Mouse (Mus musculus) cerebellum, adult 2 months (tissue): Measurements from ENCODE around the gene Ufc1. TPM values are rescaled to one million over a fixed set of nuclear protein-coding genes. Genes with fewer than 3 reads are reported as not detected.
"Not testable (repeated sequence)": the region's sequence is repeated elsewhere in the genome, so short reads cannot be mapped to it uniquely, and the experiment has no call there.

Experiments used
- DNase-seq, 2 experiments: peaks; one replicate each; pipeline ENCODE4 v3.0.0; 2021
- H3K27ac ChIP-seq: fragments of 200-500 bp; 2 replicates; pipeline ENCODE4 v1.5.1; 2012; ENCODE audit warnings: low read length, control low read depth, inconsistent platforms; ENCODE audit not compliant: insufficient read depth
- H3K27me3 ChIP-seq: fragments of 200-500 bp; 2 replicates; pipeline ENCODE4 v1.6.1; 2012; ENCODE audit warnings: inconsistent platforms, mild to moderate bottlenecking, low read length, moderate library complexity; ENCODE audit not compliant: control insufficient read depth, insufficient read depth
- H3K4me1 ChIP-seq: fragments of 200-500 bp; 2 replicates; pipeline ENCODE4 v1.6.1; 2011; ENCODE audit warnings: low read length; ENCODE audit not compliant: control insufficient read depth, insufficient read depth
- H3K4me3 ChIP-seq: fragments of 200-500 bp; replicated peaks from 2 replicates; pipeline ENCODE3; 2011; ENCODE audit warnings: mild to moderate bottlenecking, low read depth, low read length, control low read depth; ENCODE audit not compliant: insufficient read depth
- CTCF ChIP-seq: fragments of 200-500 bp; IDR thresholded peaks from 2 replicates; pipeline ENCODE4 v1.5.1; 2011; ENCODE audit warnings: low read depth, mild to moderate bottlenecking, control low read depth, low read length, moderate library complexity, borderline replicate concordance; ENCODE audit not compliant: insufficient read depth
- POLR2A ChIP-seq: fragments of 200-500 bp; IDR thresholded peaks from 2 replicates; pipeline ENCODE4 v1.6.1; 2011; ENCODE audit warnings: low read length, control low read depth, borderline replicate concordance; ENCODE audit not compliant: insufficient read depth
- WGBS: fragments of 180-500 bp; shearing (Covaris S2); methylation state at CpG from one replicate; pipeline ENCODE4 v1.1.7; 2018; 5-methylcytosine and 5-hydroxymethylcytosine counted together
- polyA plus RNA-seq: library from polyadenylated mRNA; depleted of rRNA; stranded (reverse); fragments of >200 nt; gene quantifications from 2 replicates; pipeline ENCODE4 v1.2.3, GENCODE M21; 2012

The Ufc1 gene
- polyA plus RNA-seq, 1 experiment = 109 TPM

GRCm38 (mm10) chr1:171328244-171328643 is 33.4 kb upstream of the Ufc1 start:
- no peak for TF ChIP-seq CTCF
- Histone ChIP-seq H3K4me3 (peak overlapping the region; percentile 85), H3K27me3 (no peaks in the 10 kb centered on the region), H3K27ac (peak overlapping the region; percentile 97), H3K4me1 (peaks cover 13% of the 10 kb centered on the region)
- peak in 1 of 2 experiments; percentile 23 for DNase-seq
- 18% methylated on average over 9 of the region's 9 CpGs for WGBS

GRCm38 (mm10) chr1:171326588-171326987 is 31.8 kb upstream of the Ufc1 start:
- not testable (repeated sequence) for H3K4me3 ChIP-seq, DNase-seq, H3K4me1 ChIP-seq, H3K27ac ChIP-seq, H3K27me3 ChIP-seq
- 83% methylated on average over 4 of the region's 4 CpGs for WGBS

GRCm38 (mm10) chr1:171325571-171325970 is 30.7 kb upstream of the Ufc1 start:
- TF ChIP-seq POLR2A (no peak), CTCF (no peak)
- Histone ChIP-seq H3K4me3 (no peak overlapping the region), H3K27me3 (no peaks in the 10 kb centered on the region), H3K4me1 (peaks cover 5% of the 10 kb centered on the region), H3K27ac (no peak overlapping the region)
- WGBS = 69% methylated on average over 2 of the region's 2 CpGs
- DNase-seq = no peak

- no peak for DNase-seq
- H3K4me1 ChIP-seq = peaks cover 6% of the 10 kb centered on the region
- no peak overlapping the region for H3K4me3 ChIP-seq
- no peak overlapping the region for H3K27ac ChIP-seq
- 79% methylated on average over 1 of the region's 1 CpGs for WGBS
- TF ChIP-seq CTCF (no peak), POLR2A (no peak)
- no peaks in the 10 kb centered on the region for H3K27me3 ChIP-seq
These were observed 27.2 kb upstream of the Ufc1 start for GRCm38 (mm10) chr1:171322012-171322411.

GRCm38 (mm10) chr1:171321415-171321814 is 26.6 kb upstream of the Ufc1 start:
- H3K4me3 ChIP-seq = no peak overlapping the region
- H3K4me1 ChIP-seq = peaks cover 6% of the 10 kb centered on the region
- H3K27me3 ChIP-seq = no peaks in the 10 kb centered on the region
- no peak for DNase-seq
- no peak overlapping the region for H3K27ac ChIP-seq
- no peak for TF ChIP-seq POLR2A

GRCm38 (mm10) chr1:171320151-171320550 is 25.3 kb upstream of the Ufc1 start:
- Histone ChIP-seq H3K4me1 (peaks cover 3% of the 10 kb centered on the region; the same call in 1 of the 2 replicates), H3K4me3 (peak overlapping the region; percentile 55), H3K27ac (no peak overlapping the region), H3K27me3 (no peaks in the 10 kb centered on the region)
- WGBS = 3% methylated on average over 5 of the region's 5 CpGs
- peak; percentile 82 to 89 for DNase-seq
- no peak for TF ChIP-seq CTCF
- TF ChIP-seq POLR2A = no peak

GRCm38 (mm10) chr1:171319748-171320147 is 24.9 kb upstream of the Ufc1 start:
- DNase-seq = peak in 1 of 2 experiments; percentile 48
- TF ChIP-seq CTCF (no peak), POLR2A (peak; percentile 22; the same call in 1 of the 2 replicates)
- no peak overlapping the region for H3K27ac ChIP-seq
- H3K4me1 ChIP-seq = peaks cover 3% of the 10 kb centered on the region; the same call in 1 of the 2 replicates
- H3K27me3 ChIP-seq = no peaks in the 10 kb centered on the region
- H3K4me3 ChIP-seq = peak overlapping the region; percentile 55
- 18% methylated on average over 7 of the region's 7 CpGs for WGBS

- Histone ChIP-seq H3K4me1 (no peaks in the 10 kb centered on the region), H3K4me3 (no peak overlapping the region), H3K27ac (no peak overlapping the region), H3K27me3 (no peaks in the 10 kb centered on the region)
- 58% methylated on average over 2 of the region's 2 CpGs for WGBS
- no peak for DNase-seq
- TF ChIP-seq POLR2A = no peak
- TF ChIP-seq CTCF = no peak
These were observed 14.5 kb upstream of the Ufc1 start for GRCm38 (mm10) chr1:171309321-171309720.

GRCm38 (mm10) chr1:171306157-171306556 is 11.3 kb upstream of the Ufc1 start:
- not testable (repeated sequence) for H3K4me3 ChIP-seq, DNase-seq, H3K27me3 ChIP-seq, H3K4me1 ChIP-seq, H3K27ac ChIP-seq
- 61% methylated on average over 5 of the region's 5 CpGs for WGBS
